Mouse (Mus musculus): ENCODE measurements at regions not wholly inside any gene's neighbourhood (a gene's known extent, or its start where the extent isn't known, plus 50 kb on each side); places are given as distances from the start of the nearest gene placed in this dataset.
"Not testable (repeated sequence)": the region's sequence is repeated elsewhere in the genome, so short reads cannot be mapped to it uniquely, and the experiment has no call there.

- no peak for DNase-seq
Measured at GRCm38 (mm10) chr10:117477331-117478201, 97.8 kb upstream of the Cpsf6 start.

- DNase-seq, result no peak
Measured at GRCm38 (mm10) chr10:117475086-117475945, 95.5 kb upstream of the Cpsf6 start.

DNA sequence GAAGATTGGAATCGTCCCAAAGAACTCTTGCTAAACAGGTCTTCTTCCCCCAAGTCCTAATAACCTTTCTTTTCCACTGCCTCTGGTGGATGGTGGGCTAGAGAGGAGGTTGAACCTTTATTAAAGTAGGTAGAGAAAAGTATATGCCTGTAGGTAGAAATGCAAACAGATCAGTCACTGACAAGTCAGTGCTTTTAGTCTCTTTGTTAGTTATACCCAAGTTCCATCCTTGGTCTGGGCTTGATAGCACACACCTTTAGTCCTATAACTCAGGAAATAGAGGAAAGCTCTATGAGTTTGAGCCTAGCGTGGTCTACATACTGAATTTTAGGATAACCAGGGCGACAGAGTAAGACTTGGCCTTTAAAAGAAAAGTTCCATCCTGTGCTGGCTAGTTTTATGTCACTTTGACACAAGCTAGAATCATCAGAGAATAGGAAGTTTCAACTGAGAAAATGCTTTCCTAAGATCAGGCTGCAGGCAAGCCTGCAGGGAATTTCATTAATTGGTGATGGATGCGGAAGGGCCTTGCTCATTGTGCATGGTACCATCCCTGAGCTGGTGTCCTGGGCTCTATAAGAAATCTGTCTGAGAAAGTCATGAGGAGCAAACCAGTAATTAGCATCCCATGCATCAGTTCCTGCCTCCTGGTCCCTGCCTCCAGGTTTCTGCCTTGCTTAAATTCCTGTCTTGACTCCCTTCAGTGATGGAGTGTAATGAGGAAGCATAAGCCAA, 94.7 kb upstream of the Cpsf6 start:
- no peak for DNase-seq

- no peak for DNase-seq
Measured at GRCm38 (mm10) chr10:117473471-117473870, 93.7 kb upstream of the Cpsf6 start.

DNA sequence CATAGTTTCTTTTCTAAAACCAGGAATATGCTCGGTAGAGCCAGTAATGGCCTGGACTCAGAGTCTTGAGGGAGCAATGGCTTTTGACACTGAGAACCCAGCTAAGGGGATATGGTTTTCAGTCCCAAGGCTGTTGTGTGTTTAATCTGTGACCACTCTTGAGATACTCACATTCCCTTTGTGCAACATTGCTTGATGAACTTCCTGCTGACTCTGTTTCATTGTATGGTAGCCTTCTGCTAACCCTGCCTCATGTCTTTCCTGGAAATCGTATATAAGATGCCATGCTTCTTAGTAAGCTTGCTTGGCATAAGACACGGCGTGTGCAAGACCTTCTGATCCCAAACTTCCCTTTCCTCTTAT, 92.7 kb upstream of the Cpsf6 start:
- DNase-seq, result no peak

GRCm38 (mm10) chr10:117471818-117472567, 92.2 kb upstream of the Cpsf6 start:
- DNase-seq, result no peak

DNA sequence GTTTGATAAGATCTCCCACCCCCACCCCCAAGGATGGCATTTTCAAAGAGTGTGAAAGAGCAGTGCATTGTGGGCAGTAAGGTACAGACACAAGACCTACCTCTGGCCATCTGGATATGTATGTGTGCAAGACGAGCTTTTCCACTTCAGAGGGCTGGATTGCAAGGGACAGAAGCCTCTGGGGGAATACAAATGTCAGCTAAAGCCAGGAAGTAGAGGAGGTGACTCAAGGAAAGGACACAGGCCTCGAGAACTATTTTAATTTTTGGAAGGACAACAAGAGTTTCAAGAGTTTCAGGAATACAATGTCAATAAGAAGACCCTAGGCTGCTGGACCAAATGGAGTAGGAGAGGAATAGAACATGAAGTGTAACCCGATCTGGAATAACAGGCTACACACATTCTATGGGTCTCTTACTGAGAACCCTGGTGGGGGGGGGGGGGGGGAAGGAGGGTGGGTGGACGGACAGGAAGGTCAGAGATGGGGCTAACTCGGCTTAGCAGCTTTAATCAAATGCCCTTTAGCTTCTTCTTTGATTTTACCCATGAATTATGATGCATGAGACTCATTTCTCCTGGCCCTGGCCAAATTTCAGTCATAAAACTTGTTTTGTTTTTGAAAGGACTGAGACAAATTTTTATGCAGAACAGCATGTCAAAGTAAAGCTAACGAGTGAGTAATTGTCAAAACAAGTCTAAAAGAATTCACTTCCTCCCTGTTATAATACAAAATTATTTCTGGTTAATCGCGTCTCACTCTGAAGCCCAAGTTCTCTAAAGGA, 91.4 kb upstream of the Cpsf6 start:
- no peak for DNase-seq

DNA sequence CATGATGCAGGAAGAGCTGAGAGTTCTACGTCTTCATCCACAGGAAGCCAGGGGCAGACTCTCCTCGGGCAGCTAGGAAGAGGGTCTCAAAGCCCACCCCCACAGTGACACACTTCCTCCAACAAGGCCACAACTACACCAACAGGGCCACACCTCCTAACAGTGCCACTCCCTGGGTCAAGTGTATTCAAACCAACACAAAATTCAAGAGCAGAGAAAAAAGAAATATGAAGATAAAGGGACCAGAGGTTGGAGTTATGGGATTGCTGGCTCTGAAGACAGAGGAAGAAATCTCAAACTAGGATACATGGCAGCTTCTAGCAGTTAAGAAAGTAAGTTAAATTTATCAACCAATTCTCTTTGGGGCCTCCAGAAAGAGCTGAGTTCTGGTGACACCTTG, 90.7 kb upstream of the Cpsf6 start:
- DNase-seq, result no peak

DNA sequence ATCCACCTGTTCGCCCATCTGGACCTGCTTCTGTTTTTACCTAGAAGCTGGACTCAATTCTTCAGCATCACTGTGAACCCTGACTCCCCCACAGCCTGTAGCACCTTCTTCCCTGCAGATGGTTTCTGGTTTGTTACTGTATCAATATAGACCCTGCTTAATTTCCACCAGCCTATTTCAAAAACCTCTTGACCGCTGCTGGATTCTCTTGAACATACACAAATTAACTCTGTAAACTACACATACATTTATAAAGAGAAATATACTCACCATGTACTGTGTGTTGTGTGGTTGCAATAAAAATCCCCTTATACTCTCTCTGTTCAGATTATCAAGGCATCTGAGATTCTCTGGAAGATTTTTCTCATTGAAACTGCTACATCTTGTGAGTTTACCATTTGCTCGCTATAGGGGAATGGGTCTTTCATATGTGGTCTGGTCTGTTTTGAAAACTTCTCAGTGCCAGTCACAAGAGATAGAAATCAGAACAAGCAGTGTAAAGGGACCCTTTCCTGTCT, 89.8 kb upstream of the Cpsf6 start:
- no peak for DNase-seq

DNA sequence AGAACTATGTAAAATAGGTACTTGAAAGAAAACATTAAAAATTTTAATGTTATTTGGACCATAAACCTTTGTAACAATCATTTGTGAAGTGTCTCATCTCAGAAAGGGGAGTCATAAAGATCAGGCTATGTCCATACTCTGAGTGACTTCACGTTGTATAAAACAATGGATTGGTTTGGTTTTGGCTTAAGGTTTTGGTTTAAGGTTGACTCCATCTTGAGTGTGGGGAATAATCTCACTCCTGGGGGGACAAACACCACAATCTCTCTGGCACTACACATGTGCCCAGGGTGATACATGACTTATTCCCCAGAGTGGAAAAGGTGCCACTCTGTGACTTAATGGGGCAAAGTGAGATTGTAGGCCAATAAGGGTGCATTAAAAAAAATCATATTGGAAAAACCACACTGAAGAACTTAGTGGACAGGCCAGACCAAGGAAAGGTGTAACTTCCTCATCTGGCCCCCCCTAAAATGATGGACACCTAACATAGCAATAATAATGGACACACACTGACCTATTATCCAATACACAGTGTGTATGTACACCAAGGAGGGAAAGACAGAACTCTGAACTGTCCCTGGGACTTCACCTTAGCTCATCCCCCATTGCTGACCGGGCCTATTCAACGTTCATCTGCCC, 89.2 kb upstream of the Cpsf6 start:
- DNase-seq, result no peak

GRCm38 (mm10) chr10:117468381-117468780, 88.6 kb upstream of the Cpsf6 start:
- DNase-seq, result no peak

DNA sequence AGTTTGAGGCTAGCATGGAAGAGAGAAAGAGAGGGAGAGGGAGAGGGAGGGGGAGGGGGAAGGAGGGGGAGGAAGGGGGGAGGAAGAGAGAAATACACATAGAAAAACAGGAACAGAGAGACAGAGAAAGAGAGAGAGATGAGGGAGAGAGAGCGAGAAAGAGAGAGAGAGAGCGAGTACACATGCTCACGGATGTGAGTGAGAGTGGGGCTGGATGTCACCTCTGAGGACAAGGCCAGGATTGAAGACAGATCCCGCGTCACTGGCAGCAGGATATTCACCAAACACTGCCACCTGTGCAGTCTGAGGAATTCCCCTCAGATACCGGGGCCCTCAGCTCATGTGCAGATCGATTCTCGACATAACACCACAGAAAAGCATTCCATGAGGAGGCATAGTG, 87.3 kb upstream of the Cpsf6 start:
- no peak for DNase-seq

DNA sequence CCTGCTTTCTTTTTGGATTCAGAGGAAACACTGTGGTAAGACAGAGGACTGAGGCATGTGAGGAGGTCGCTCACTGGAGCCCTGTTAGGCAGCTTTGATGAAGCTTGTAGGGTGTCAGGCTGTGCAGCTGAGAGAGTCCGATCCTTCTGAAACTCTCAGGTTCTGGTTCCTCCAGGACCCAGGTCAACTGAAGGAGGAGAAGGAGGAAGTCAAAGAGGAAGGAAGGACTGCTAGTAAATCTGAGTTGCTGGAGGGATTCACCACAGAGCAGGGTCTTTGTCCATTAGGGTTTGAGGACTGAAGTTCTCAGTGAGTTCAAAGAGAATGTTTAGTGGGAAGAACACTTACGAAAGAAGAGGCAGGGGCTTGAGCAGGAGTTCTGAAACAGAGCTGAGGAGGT, 86.6 kb upstream of the Cpsf6 start:
- no peak for DNase-seq

DNA sequence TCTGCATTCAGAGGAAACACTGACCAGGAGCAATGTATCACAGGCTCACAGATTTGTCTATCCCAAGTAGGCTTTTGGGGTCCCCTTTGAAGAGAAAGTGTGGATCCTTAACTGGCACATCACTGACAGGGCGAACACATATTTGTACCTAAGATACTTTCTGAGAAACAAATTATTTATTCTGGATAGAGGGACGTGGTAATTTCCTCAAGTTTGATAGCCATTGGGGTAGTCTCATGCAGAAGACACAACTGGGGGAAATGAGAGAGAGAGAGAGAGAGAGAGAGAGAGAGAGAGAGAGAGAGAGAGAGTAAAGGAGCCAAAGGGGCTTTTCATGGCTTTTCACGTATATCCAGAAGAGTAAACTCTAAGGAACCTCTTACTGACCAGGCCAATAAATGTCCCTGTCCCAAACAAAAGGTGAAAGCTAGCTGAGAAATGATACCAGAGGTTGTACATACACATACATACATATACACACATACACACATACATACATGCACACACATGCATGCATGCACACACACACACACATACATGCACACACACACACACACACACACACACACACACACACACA, 85.9 kb upstream of the Cpsf6 start:
- no peak for DNase-seq

GRCm38 (mm10) chr10:117465058-117465660, 85.3 kb upstream of the Cpsf6 start:
- DNase-seq, result no peak

- DNase-seq, result not testable (repeated sequence)
Measured at GRCm38 (mm10) chr10:117464331-117464730, 84.5 kb upstream of the Cpsf6 start.

- DNase-seq, result no peak
Measured at GRCm38 (mm10) chr10:117463636-117464035, 83.8 kb upstream of the Cpsf6 start.

DNA sequence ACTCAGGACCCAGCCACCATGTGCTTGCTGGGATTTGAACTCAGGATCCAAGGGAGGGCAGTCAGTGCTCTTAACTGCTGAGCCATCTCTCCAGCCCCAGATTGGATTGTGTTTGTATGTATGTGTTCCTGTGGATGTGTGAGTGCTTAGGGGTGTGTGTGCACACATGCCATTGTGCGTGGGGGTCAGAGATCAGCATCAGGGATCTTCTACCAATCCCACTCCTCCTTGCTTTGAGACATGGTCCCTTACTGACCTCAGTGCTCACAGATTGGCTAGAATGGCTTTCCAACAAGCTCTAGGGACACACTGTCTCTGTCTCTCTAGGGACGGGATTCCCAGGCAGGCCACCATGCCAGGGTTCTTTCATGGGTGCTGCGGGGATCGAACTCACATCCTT, 83.1 kb upstream of the Cpsf6 start:
- DNase-seq, result no peak

GRCm38 (mm10) chr10:117461791-117462516, 82.1 kb upstream of the Cpsf6 start:
- no peak for DNase-seq
